Mouse (Mus musculus) embryonic fibroblast, embryonic 13.5 days (primary cell): Measurements from ENCODE around the gene Sdhaf1.
A peak's percentile ranks its signal among the peaks of the same experiment; 100 is the strongest.

Experiments
- CTCF ChIP-seq: IDR thresholded peaks from 2 replicates; pipeline ENCODE4 v1.5.1; 2011; ENCODE audit warnings: mild to moderate bottlenecking, control low read depth, low read length, moderate library complexity, borderline replicate concordance; ENCODE audit not compliant: insufficient read depth
- POLR2A ChIP-seq: IDR thresholded peaks from 2 replicates; pipeline ENCODE4 v1.6.1; 2011; ENCODE audit warnings: low read depth, mild to moderate bottlenecking, control low read depth, low read length, moderate library complexity

GRCm38 (mm10) chr7:30353279-30353822, 29.7 kb upstream of the Sdhaf1 start:
- TF ChIP-seq POLR2A (no peak), CTCF (peak; percentile 37; the same call in 1 of the 2 replicates)
